Mouse (Mus musculus): ENCODE data around the gene Dmrta1. TPM values are rescaled to one million over a fixed set of nuclear protein-coding genes. Genes with fewer than 3 reads are reported as not detected.

The Dmrta1 gene
- polyA plus RNA-seq, 2 experiments = 0.25 to 0.58 TPM

DNA sequence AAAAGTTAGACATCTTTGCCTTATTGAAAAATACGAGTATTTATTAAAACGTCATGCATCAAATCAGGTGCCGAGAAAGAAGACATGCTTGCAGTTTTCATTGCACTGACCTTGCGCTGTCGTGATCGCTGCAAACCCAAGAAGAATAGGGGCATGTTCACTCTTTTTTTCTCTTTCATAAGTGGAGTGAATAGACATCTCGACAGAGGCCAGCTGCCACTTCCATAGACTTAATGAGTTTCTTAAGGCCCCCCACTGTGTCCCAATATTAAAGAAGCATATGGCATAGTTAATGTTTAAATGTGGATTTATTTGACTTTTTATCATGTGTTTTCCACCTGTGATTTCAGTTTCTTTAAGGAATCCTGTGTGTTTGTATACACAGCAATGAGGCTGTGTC lies 1.3 kb upstream of the Dmrta1 start:
- no peak overlapping the region for H3K27ac ChIP-seq (replicated peaks; ENCODE audit: low read depth, low read length)
- 58% methylated on average over 7 of the region's 7 CpGs for WGBS
- H3K36me3 ChIP-seq (ENCODE audit: control insufficient read depth, insufficient read depth, low read length) = no peaks in the 10 kb centered on the region
- ATAC-seq (ENCODE audit: low FRiP score, low read depth) (no peak), DNase-seq (ENCODE audit: low spot score) (no peak)
- H3K4me3 ChIP-seq (replicated peaks; ENCODE audit: low read length) = no peak overlapping the region
- H3K9me3 ChIP-seq (ENCODE audit: control insufficient read depth, low read length) = no peaks in the 10 kb centered on the region
- no peak overlapping the region for H3K4me2 ChIP-seq (replicated peaks; ENCODE audit: low read depth, low read length, severe bottlenecking)
- no peak for TF ChIP-seq POLR2A (IDR thresholded peaks at IDR 0.05; ENCODE audit: borderline replicate concordance, extremely low read depth, insufficient read depth, insufficient read length)
- no peaks in the 10 kb centered on the region for H3K27me3 ChIP-seq (ENCODE audit: control insufficient read depth, insufficient read depth, low read length)
- no peaks in the 10 kb centered on the region for H3K4me1 ChIP-seq (ENCODE audit: control insufficient read depth, insufficient read depth, low read length)
- no peak overlapping the region for H3K9ac ChIP-seq (ENCODE audit: low read depth, low read length, severe bottlenecking)

GRCm38 (mm10) chr4:89678713-89679112 lies 523 bp upstream of the Dmrta1 start:
- Histone ChIP-seq H3K9ac (ENCODE audit: low read depth, low read length, severe bottlenecking) (no peak overlapping the region), H3K27me3 (ENCODE audit: control insufficient read depth, insufficient read depth, low read length) (no peaks in the 10 kb centered on the region), H3K4me2 (replicated peaks; ENCODE audit: low read depth, low read length, severe bottlenecking) (no peak overlapping the region), H3K4me3 (replicated peaks; ENCODE audit: low read length) (no peak overlapping the region), H3K4me1 (ENCODE audit: control insufficient read depth, insufficient read depth, low read length) (no peaks in the 10 kb centered on the region), H3K36me3 (ENCODE audit: control insufficient read depth, insufficient read depth, low read length) (no peaks in the 10 kb centered on the region), H3K27ac (replicated peaks; ENCODE audit: low read depth, low read length) (no peak overlapping the region), H3K9me3 (ENCODE audit: control insufficient read depth, low read length) (no peaks in the 10 kb centered on the region)
- TF ChIP-seq POLR2A (IDR thresholded peaks at IDR 0.05; ENCODE audit: borderline replicate concordance, extremely low read depth, insufficient read depth, insufficient read length) = no peak
- ATAC-seq (ENCODE audit: low FRiP score, low read depth) = no peak
- WGBS = 33% methylated on average over 5 of the region's 5 CpGs
- DNase-seq (ENCODE audit: low spot score) = no peak

GRCm38 (mm10) chr4:89687961-89688803 lies 8.9 kb downstream of the Dmrta1 start:
- no peaks in the 10 kb centered on the region for H3K36me3 ChIP-seq (ENCODE audit: control insufficient read depth, insufficient read depth, low read length)
- peak overlapping the region; percentile 50 for H3K9ac ChIP-seq (ENCODE audit: low read depth, low read length, severe bottlenecking)
- H3K4me2 ChIP-seq (replicated peaks; ENCODE audit: low read depth, low read length, severe bottlenecking) = peak overlapping the region; percentile 77
- peaks cover 38% of the 10 kb centered on the region for H3K27me3 ChIP-seq (ENCODE audit: control insufficient read depth, insufficient read depth, low read length)
- H3K4me3 ChIP-seq (replicated peaks; ENCODE audit: low read length) = peak overlapping the region; percentile 46
- peak; percentile 55 for ATAC-seq (ENCODE audit: low FRiP score, low read depth)
- H3K27ac ChIP-seq (replicated peaks; ENCODE audit: low read depth, low read length) = no peak overlapping the region
- peak; percentile 42 for DNase-seq (ENCODE audit: low spot score)
- TF ChIP-seq POLR2A (IDR thresholded peaks at IDR 0.05; ENCODE audit: borderline replicate concordance, extremely low read depth, insufficient read depth, insufficient read length) = no peak
- no peaks in the 10 kb centered on the region for H3K9me3 ChIP-seq (ENCODE audit: control insufficient read depth, low read length)
- 0 out of 2 replicates have a peak, but pooled peaks cover 4% of the 10 kb centered on the region for H3K4me1 ChIP-seq (ENCODE audit: control insufficient read depth, insufficient read depth, low read length)
- 3% methylated on average over 78 of the region's 78 CpGs for WGBS

GRCm38 (mm10) chr4:89688804-89689497 lies 9.7 kb downstream of the Dmrta1 start:
- no peak for TF ChIP-seq POLR2A (IDR thresholded peaks at IDR 0.05; ENCODE audit: borderline replicate concordance, extremely low read depth, insufficient read depth, insufficient read length)
- under 1% methylated on average over 16 of the region's 16 CpGs for WGBS
- no peak overlapping the region for H3K27ac ChIP-seq (replicated peaks; ENCODE audit: low read depth, low read length)
- peak overlapping the region; percentile 46 for H3K4me3 ChIP-seq (replicated peaks; ENCODE audit: low read length)
- no peaks in the 10 kb centered on the region for H3K36me3 ChIP-seq (ENCODE audit: control insufficient read depth, insufficient read depth, low read length)
- H3K9me3 ChIP-seq (ENCODE audit: control insufficient read depth, low read length) = no peaks in the 10 kb centered on the region
- 0 out of 2 replicates have a peak, but pooled peaks cover 4% of the 10 kb centered on the region for H3K4me1 ChIP-seq (ENCODE audit: control insufficient read depth, insufficient read depth, low read length)
- DNase-seq (ENCODE audit: low spot score) (no peak), ATAC-seq (ENCODE audit: low FRiP score, low read depth) (no peak)
- peaks cover 38% of the 10 kb centered on the region for H3K27me3 ChIP-seq (ENCODE audit: control insufficient read depth, insufficient read depth, low read length)
- H3K4me2 ChIP-seq (replicated peaks; ENCODE audit: low read depth, low read length, severe bottlenecking) = peak overlapping the region; percentile 77
- peak overlapping the region; percentile 50 for H3K9ac ChIP-seq (ENCODE audit: low read depth, low read length, severe bottlenecking)

- H3K4me2 ChIP-seq (replicated peaks; ENCODE audit: low read depth, low read length, severe bottlenecking) = no peak overlapping the region
- peaks cover 33% of the 10 kb centered on the region for H3K27me3 ChIP-seq (ENCODE audit: control insufficient read depth, insufficient read depth, low read length)
- no peaks in the 10 kb centered on the region for H3K36me3 ChIP-seq (ENCODE audit: control insufficient read depth, insufficient read depth, low read length)
- no peak for TF ChIP-seq POLR2A (IDR thresholded peaks at IDR 0.05; ENCODE audit: borderline replicate concordance, extremely low read depth, insufficient read depth, insufficient read length)
- DNase-seq (ENCODE audit: low spot score) (no peak), ATAC-seq (ENCODE audit: low FRiP score, low read depth) (no peak)
- no peak overlapping the region for H3K9ac ChIP-seq (ENCODE audit: low read depth, low read length, severe bottlenecking)
- H3K4me3 ChIP-seq (replicated peaks; ENCODE audit: low read length) = no peak overlapping the region
- WGBS = 74% methylated on average over 6 of the region's 6 CpGs
- no peak overlapping the region for H3K27ac ChIP-seq (replicated peaks; ENCODE audit: low read depth, low read length)
- 0 out of 2 replicates have a peak, but pooled peaks cover 4% of the 10 kb centered on the region for H3K4me1 ChIP-seq (ENCODE audit: control insufficient read depth, insufficient read depth, low read length)
- no peaks in the 10 kb centered on the region for H3K9me3 ChIP-seq (ENCODE audit: control insufficient read depth, low read length)
Observed at GRCm38 (mm10) chr4:89691936-89692335, 12.7 kb downstream of the Dmrta1 start.
